Mouse (Mus musculus): ENCODE measurements around the gene Tbc1d2b. TPM values are rescaled to one million over a fixed set of nuclear protein-coding genes. Genes with fewer than 3 reads are reported as not detected.

Tbc1d2b gene
- 5.9 and 6.5 TPM in 2 replicates for polyA plus RNA-seq (2015; fragmentation: Nextera tagmentation; extraction: Ambion mirVana)

GRCm38 (mm10) chr9:90270193-90270943 lies at the start of gene Tbc1d2b:
TSS of gene Tbc1d2b (minus strand) at chr9:90270804.
- peak within 1 kb of the TSS; percentile 76 for H3K4me3 ChIP-seq
- H3K27me3 ChIP-seq = peaks cover 14% of the 10 kb centered on the region; the same call in 1 of the 2 replicates
- H3K36me3 ChIP-seq = no peaks in the 10 kb centered on the region
- ATAC-seq (ENCODE audit: low FRiP score) = peak; percentile 94
- H3K4me1 ChIP-seq (replicated peaks) = peaks cover 15% of the 10 kb centered on the region
- H3K27ac ChIP-seq = peak within 1 kb of the TSS; percentile 63; the same call in 1 of the 2 replicates
- peak within 1 kb of the TSS; percentile 68 for H3K4me2 ChIP-seq
- WGBS = under 1% methylated on average over 73 of the region's 74 CpGs
- H3K9me3 ChIP-seq = no peaks in the 10 kb centered on the region
- peak within 1 kb of the TSS; percentile 88 for H3K9ac ChIP-seq

- Histone ChIP-seq H3K9ac (no peak overlapping the region), H3K9me3 (no peaks in the 10 kb centered on the region), H3K4me1 (replicated peaks) (no peaks in the 10 kb centered on the region), H3K27ac (no peak overlapping the region), H3K27me3 (no peaks in the 10 kb centered on the region), H3K36me3 (no peaks in the 10 kb centered on the region), H3K4me2 (no peak overlapping the region), H3K4me3 (no peak overlapping the region)
- 0 out of 2 replicates have a peak, but pooled peaks have one; percentile 69 for ATAC-seq (ENCODE audit: low FRiP score)
- 70% methylated on average over 5 of the region's 5 CpGs for WGBS
These were observed 45.7 kb upstream of the Tbc1d2b start for GRCm38 (mm10) chr9:90316300-90316699.

- ATAC-seq (ENCODE audit: low FRiP score) = no peak
- Histone ChIP-seq H3K36me3 (no peaks in the 10 kb centered on the region), H3K4me3 (no peak overlapping the region), H3K27ac (no peak overlapping the region), H3K27me3 (no peaks in the 10 kb centered on the region), H3K4me1 (replicated peaks) (no peaks in the 10 kb centered on the region), H3K9me3 (no peaks in the 10 kb centered on the region), H3K4me2 (no peak overlapping the region), H3K9ac (no peak overlapping the region)
- 89% methylated on average over 11 of the region's 11 CpGs for WGBS
These were observed 45.1 kb upstream of the Tbc1d2b start for GRCm38 (mm10) chr9:90315662-90316061.

GRCm38 (mm10) chr9:90304254-90304653 lies 33.6 kb upstream of the Tbc1d2b start:
- H3K9ac ChIP-seq = no peak overlapping the region
- WGBS = 94% methylated on average over 2 of the region's 2 CpGs
- no peak overlapping the region for H3K4me3 ChIP-seq
- H3K36me3 ChIP-seq = no peaks in the 10 kb centered on the region
- no peaks in the 10 kb centered on the region for H3K9me3 ChIP-seq
- H3K4me1 ChIP-seq (replicated peaks) = no peaks in the 10 kb centered on the region
- no peaks in the 10 kb centered on the region for H3K27me3 ChIP-seq
- no peak overlapping the region for H3K27ac ChIP-seq
- H3K4me2 ChIP-seq = no peak overlapping the region
- ATAC-seq (ENCODE audit: low FRiP score) = no peak

GRCm38 (mm10) chr9:90303101-90303835 lies 32.7 kb upstream of the Tbc1d2b start:
- no peak for ATAC-seq (ENCODE audit: low FRiP score)
- Histone ChIP-seq H3K9me3 (no peaks in the 10 kb centered on the region), H3K9ac (no peak overlapping the region), H3K4me1 (replicated peaks) (no peaks in the 10 kb centered on the region), H3K36me3 (no peaks in the 10 kb centered on the region), H3K27me3 (no peaks in the 10 kb centered on the region), H3K4me3 (no peak overlapping the region), H3K27ac (no peak overlapping the region), H3K4me2 (no peak overlapping the region)
- WGBS = 65% methylated on average over 2 of the region's 2 CpGs

- no peak overlapping the region for H3K4me2 ChIP-seq
- no peaks in the 10 kb centered on the region for H3K9me3 ChIP-seq
- H3K27me3 ChIP-seq = no peaks in the 10 kb centered on the region
- no peak overlapping the region for H3K9ac ChIP-seq
- no peak for ATAC-seq (ENCODE audit: low FRiP score)
- H3K27ac ChIP-seq = no peak overlapping the region
- no peaks in the 10 kb centered on the region for H3K36me3 ChIP-seq
- no peak overlapping the region for H3K4me3 ChIP-seq
- WGBS = 85% methylated on average over 4 of the region's 4 CpGs
- no peaks in the 10 kb centered on the region for H3K4me1 ChIP-seq (replicated peaks)
These were observed 32.1 kb upstream of the Tbc1d2b start for GRCm38 (mm10) chr9:90302670-90303069.

GRCm38 (mm10) chr9:90301081-90301688 lies 30.6 kb upstream of the Tbc1d2b start:
- Histone ChIP-seq H3K9ac (no peak overlapping the region), H3K36me3 (no peaks in the 10 kb centered on the region), H3K4me1 (replicated peaks) (no peaks in the 10 kb centered on the region), H3K4me2 (no peak overlapping the region), H3K9me3 (no peaks in the 10 kb centered on the region), H3K27ac (no peak overlapping the region), H3K4me3 (no peak overlapping the region), H3K27me3 (no peaks in the 10 kb centered on the region)
- no peak for ATAC-seq (ENCODE audit: low FRiP score)
- 82% methylated on average over 4 of the region's 4 CpGs for WGBS

- H3K27me3 ChIP-seq = no peaks in the 10 kb centered on the region
- H3K4me3 ChIP-seq = no peak overlapping the region
- ATAC-seq (ENCODE audit: low FRiP score) = no peak
- no peak overlapping the region for H3K27ac ChIP-seq
- H3K36me3 ChIP-seq = no peaks in the 10 kb centered on the region
- H3K4me1 ChIP-seq (replicated peaks) = no peaks in the 10 kb centered on the region
- H3K9ac ChIP-seq = no peak overlapping the region
- no peaks in the 10 kb centered on the region for H3K9me3 ChIP-seq
- WGBS = 74% methylated on average over 1 of the region's 1 CpGs
- H3K4me2 ChIP-seq = no peak overlapping the region
These were observed 27.0 kb upstream of the Tbc1d2b start for GRCm38 (mm10) chr9:90297637-90298036.

- no peaks in the 10 kb centered on the region for H3K36me3 ChIP-seq
- no peak overlapping the region for H3K4me3 ChIP-seq
- no peak overlapping the region for H3K27ac ChIP-seq
- no peak overlapping the region for H3K9ac ChIP-seq
- no peaks in the 10 kb centered on the region for H3K9me3 ChIP-seq
- ATAC-seq (ENCODE audit: low FRiP score) = no peak
- H3K4me2 ChIP-seq = no peak overlapping the region
- 70% methylated on average over 3 of the region's 3 CpGs for WGBS
- no peaks in the 10 kb centered on the region for H3K27me3 ChIP-seq
- no peaks in the 10 kb centered on the region for H3K4me1 ChIP-seq (replicated peaks)
These were observed 23.2 kb upstream of the Tbc1d2b start for GRCm38 (mm10) chr9:90293641-90294398.

GRCm38 (mm10) chr9:90278397-90278796 lies 7.8 kb upstream of the Tbc1d2b start:
- ATAC-seq (ENCODE audit: low FRiP score) = no peak
- Histone ChIP-seq H3K4me3 (no peak overlapping the region), H3K27ac (no peak overlapping the region), H3K9ac (no peak overlapping the region), H3K4me2 (no peak overlapping the region), H3K9me3 (no peaks in the 10 kb centered on the region; the same call in 1 of the 2 replicates), H3K27me3 (no peaks in the 10 kb centered on the region), H3K4me1 (replicated peaks) (no peaks in the 10 kb centered on the region), H3K36me3 (no peaks in the 10 kb centered on the region)
- 98% methylated on average over 3 of the region's 3 CpGs for WGBS

- 89% methylated on average over 2 of the region's 2 CpGs for WGBS
- H3K4me3 ChIP-seq = no peak overlapping the region
- no peak overlapping the region for H3K27ac ChIP-seq
- no peaks in the 10 kb centered on the region for H3K36me3 ChIP-seq
- 0 out of 2 replicates have a peak, but pooled peaks cover under 1% of the 10 kb centered on the region for H3K27me3 ChIP-seq
- H3K4me2 ChIP-seq = no peak overlapping the region
- no peaks in the 10 kb centered on the region for H3K9me3 ChIP-seq
- no peaks in the 10 kb centered on the region for H3K4me1 ChIP-seq (replicated peaks)
- ATAC-seq (ENCODE audit: low FRiP score) = no peak
- no peak overlapping the region for H3K9ac ChIP-seq
These were observed 7.3 kb upstream of the Tbc1d2b start for GRCm38 (mm10) chr9:90277884-90278283.

- no peaks in the 10 kb centered on the region for H3K4me1 ChIP-seq (replicated peaks)
- H3K4me2 ChIP-seq = no peak overlapping the region
- H3K27ac ChIP-seq = no peak overlapping the region
- H3K9ac ChIP-seq = no peak overlapping the region
- no peak for ATAC-seq (ENCODE audit: low FRiP score)
- H3K27me3 ChIP-seq = peaks cover 11% of the 10 kb centered on the region; the same call in 1 of the 2 replicates
- H3K9me3 ChIP-seq = no peaks in the 10 kb centered on the region
- 73% methylated on average over 1 of the region's 1 CpGs for WGBS
- no peaks in the 10 kb centered on the region for H3K36me3 ChIP-seq
- H3K4me3 ChIP-seq = no peak overlapping the region
These were observed 6.2 kb upstream of the Tbc1d2b start for GRCm38 (mm10) chr9:90276779-90277178.

All from hindbrain, embryonic 13.5 days (tissue).